Mouse (Mus musculus) ES-E14 (cell line): ENCODE measurements at regions not wholly inside any gene's neighbourhood (a gene's known extent, or its start where the extent isn't known, plus 50 kb on each side); places are given as distances from the start of the nearest gene placed in this dataset.

Source experiments
- DNase-seq: peaks from one replicate; pipeline ENCODE4 v3.0.0-alpha.2; 2013; ENCODE audit warnings: low read depth, low spot score
- H3K27ac ChIP-seq: 2 replicates; pipeline ENCODE4 v1.5.1; 2012; ENCODE audit warnings: low read depth, mild to moderate bottlenecking, low read length, moderate library complexity, mixed read lengths; ENCODE audit not compliant: poor library complexity, insufficient read depth, severe bottlenecking
- H3K36me3 ChIP-seq: 2 replicates; pipeline ENCODE4 v1.6.1; 2012; ENCODE audit warnings: mild to moderate bottlenecking, low read length, moderate library complexity, mixed read lengths; ENCODE audit not compliant: control insufficient read depth, poor library complexity, insufficient read depth, severe bottlenecking
- H3K4me1 ChIP-seq, 2 experiments: fragments of 150-350 bp in 1 of 2; sonication (generic) in 1 of 2; 2 replicates each; pipeline ENCODE4 v1.6.1; 2012; ENCODE audit warnings: low read length in 2 of 2, mild to moderate bottlenecking in 1 of 2, mixed read lengths in 1 of 2; ENCODE audit not compliant: control insufficient read depth in 2 of 2, insufficient read depth in 2 of 2, poor library complexity in 1 of 2
- H3K4me3 ChIP-seq, 2 experiments: fragments of 150-350 bp in 1 of 2; sonication (generic) in 1 of 2; 2 replicates each; pipeline ENCODE4 v1.5.1; 2012; ENCODE audit warnings: low read length in 2 of 2, low read depth in 1 of 2, mild to moderate bottlenecking in 1 of 2, mixed read lengths in 1 of 2; ENCODE audit not compliant: insufficient read depth in 1 of 2, poor library complexity in 1 of 2, severe bottlenecking in 1 of 2
- H3K9ac ChIP-seq: 2 replicates; pipeline ENCODE4 v1.6.1; 2012; ENCODE audit warnings: low read depth, mild to moderate bottlenecking, low read length, mixed read lengths; ENCODE audit not compliant: poor library complexity, insufficient read depth, severe bottlenecking
- H3K9me3 ChIP-seq: fragments of 150-350 bp; sonication (generic); 2 replicates; pipeline ENCODE4 v1.6.1; 2012; ENCODE audit warnings: low read depth, mild to moderate bottlenecking, low read length; ENCODE audit not compliant: control insufficient read depth, insufficient read depth
- CHD2 ChIP-seq: IDR thresholded peaks from 2 replicates; pipeline ENCODE4 v1.6.1; 2014; ENCODE audit warnings: mild to moderate bottlenecking, low read depth, low read length, inconsistent platforms
- HCFC1 ChIP-seq: IDR thresholded peaks from 2 replicates; pipeline ENCODE4 v1.6.1; 2012; ENCODE audit warnings: low read length, inconsistent platforms, borderline replicate concordance; ENCODE audit not compliant: insufficient read depth
- MAFK ChIP-seq: IDR thresholded peaks from 2 replicates; pipeline ENCODE4 v1.6.1; 2014; ENCODE audit warnings: mild to moderate bottlenecking, low read depth, low read length, inconsistent platforms; ENCODE audit not compliant: insufficient read depth
- ZC3H11A ChIP-seq: IDR thresholded peaks from 2 replicates; pipeline ENCODE4 v1.6.1; 2012; ENCODE audit warnings: low read depth, mild to moderate bottlenecking, inconsistent platforms, low read length, borderline replicate concordance
- ZNF384 ChIP-seq: IDR thresholded peaks from 2 replicates; pipeline ENCODE4 v1.6.1; 2012; ENCODE audit warnings: low read depth, low read length, inconsistent platforms
- in situ Hi-C, 2 experiments: fragments of 600-800 bp; cut with MboI; formaldehyde crosslinking; loops; one replicate each; pipeline ENCODE4 v1.15.1; 2025; ENCODE audit warnings: low sequenced_read_pairs in 2 of 2, inconsistent platforms in 1 of 2; ENCODE audit not compliant: unreplicated experiment in 2 of 2

DNA sequence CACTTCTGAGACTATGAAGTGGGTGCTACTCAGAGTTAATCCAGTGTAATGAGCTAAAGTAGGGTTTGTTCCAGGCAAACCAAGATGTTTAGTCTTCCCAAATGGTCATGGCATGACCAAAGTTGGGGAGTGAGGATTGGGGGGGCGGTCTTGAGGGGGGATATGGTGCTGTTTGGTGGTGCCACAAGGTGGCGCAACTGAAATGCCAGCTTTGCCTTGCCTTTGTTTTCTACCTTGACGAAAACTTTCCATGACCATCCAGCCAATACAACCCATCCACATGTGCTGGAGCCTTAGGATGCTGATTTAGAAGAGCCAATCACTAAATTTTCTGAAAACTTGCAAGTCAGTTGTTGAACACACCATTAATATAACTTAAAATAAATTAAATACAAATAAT is 358.9 kb downstream of the Bcor start:
- H3K4me1 ChIP-seq = peaks cover 0 to 7% of the 10 kb centered on the region in 2 experiments; a peak in 1 of 4 replicates
- TF ChIP-seq ZC3H11A = no peak

DNA sequence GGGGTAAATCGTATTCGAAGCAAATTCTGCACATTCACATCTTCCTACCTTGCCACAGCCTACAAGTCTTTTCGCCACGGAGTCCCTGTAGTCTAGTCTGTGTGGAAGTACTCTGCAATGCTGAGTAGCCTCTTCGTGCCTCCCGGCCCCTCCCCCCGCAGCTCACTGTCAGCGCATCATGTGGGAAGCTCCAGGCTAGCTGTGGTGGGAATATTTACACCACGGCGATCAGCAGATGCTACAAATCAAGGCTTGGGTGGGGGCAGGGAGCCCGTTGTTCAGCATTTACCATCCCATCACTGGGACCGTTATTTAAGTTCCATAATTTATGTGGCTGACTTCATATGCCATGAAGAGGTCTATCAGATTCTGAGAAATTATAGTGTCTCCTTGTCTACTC is 358.5 kb downstream of the Bcor start:
- Histone ChIP-seq H3K9me3 (no peaks in the 10 kb centered on the region), H3K27ac (no peak overlapping the region), H3K4me3 (no peak overlapping the region), H3K4me1 (peaks cover 0 to 7% of the 10 kb centered on the region in 2 experiments; a peak in 1 of 4 replicates), H3K36me3 (no peaks in the 10 kb centered on the region), H3K9ac (no peak overlapping the region)
- TF ChIP-seq CHD2 = no peak
- TF ChIP-seq HCFC1 = no peak
- in situ Hi-C loops = no loop called here
- no peak for DNase-seq

More for the DNA sequence above, 358.9 kb downstream of the Bcor start:
- Histone ChIP-seq H3K4me3 (no peak overlapping the region), H3K36me3 (no peaks in the 10 kb centered on the region), H3K27ac (no peak overlapping the region), H3K9ac (no peak overlapping the region), H3K9me3 (no peaks in the 10 kb centered on the region)
- DNase-seq = no peak
- in situ Hi-C loops = no loop called here

DNA sequence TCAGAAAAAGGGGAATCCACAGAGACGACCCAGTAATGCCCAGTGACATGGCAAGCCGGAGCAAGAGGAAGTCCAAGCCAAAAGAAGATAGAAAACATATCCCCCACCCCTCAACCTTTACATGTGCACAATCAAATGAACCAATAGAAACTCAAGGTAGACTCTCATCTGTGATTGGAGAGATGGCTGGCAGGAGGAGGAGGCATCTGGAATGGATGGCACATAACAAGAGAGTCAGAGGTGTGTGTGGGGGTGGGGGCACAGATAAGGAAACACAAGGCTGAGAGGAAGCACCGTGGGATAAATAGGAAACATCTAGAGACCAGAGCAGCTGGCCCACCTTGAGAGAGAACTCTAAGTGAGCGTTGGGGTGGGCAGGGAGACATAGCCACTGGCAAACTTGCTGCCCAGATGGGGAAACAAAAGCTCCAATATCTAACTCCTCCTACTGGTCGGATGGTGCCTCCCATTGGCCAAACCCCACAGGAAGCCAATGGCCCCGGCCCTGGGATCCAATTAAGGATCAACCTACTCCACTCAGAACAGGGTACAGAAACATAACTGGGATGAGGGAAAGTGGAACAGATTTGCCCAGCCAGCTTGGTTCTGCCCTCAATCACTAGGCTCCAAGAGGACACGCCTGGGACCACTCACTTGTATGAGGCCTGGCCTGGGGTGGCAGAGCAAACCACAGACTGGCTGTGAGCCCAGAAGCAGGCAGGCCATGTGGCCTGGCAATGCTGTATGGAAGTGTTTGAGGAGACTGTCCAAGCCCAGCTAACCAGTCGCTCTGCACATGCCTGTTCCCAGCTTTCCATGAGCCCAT is 357.9 kb downstream of the Bcor start:
- H3K4me1 ChIP-seq = peaks cover 0 to 7% of the 10 kb centered on the region in 2 experiments; a peak in 1 of 4 replicates
- H3K4me3 ChIP-seq = no peak overlapping the region
- no peak overlapping the region for H3K9ac ChIP-seq
- TF ChIP-seq HCFC1 (no peak), ZNF384 (no peak), CHD2 (no peak), MAFK (no peak), ZC3H11A (no peak)
- DNase-seq = no peak
- H3K27ac ChIP-seq = no peak overlapping the region
- no peaks in the 10 kb centered on the region for H3K9me3 ChIP-seq
- in situ Hi-C loops = no loop called here
- H3K36me3 ChIP-seq = no peaks in the 10 kb centered on the region

DNA sequence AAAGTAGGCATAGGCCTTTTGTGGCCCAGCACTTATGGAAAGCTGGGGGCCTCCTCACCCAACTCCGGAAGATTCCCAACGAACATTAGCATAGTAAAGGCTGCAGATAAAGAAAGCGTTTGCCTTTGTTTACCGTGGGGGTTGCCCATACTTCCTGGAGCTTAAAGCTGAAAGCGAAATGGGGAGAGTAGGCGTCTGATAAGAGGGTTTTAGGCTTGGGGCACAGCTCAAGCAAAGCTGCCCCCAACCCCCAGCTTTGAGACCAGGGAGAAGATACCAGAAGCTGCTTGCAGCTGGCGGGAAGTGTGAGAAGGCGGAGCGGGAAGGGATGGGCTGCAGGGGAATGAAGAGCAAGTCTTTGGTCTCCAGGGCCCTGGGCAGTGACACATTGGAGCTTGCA is 356.9 kb downstream of the Bcor start:
- peak overlapping the region; percentile 57; the same call in 1 of the 2 replicates for H3K27ac ChIP-seq
- no peaks in the 10 kb centered on the region for H3K36me3 ChIP-seq
- TF ChIP-seq MAFK (no peak), CHD2 (no peak), HCFC1 (no peak), ZNF384 (no peak), ZC3H11A (no peak)
- H3K4me3 ChIP-seq = no peak overlapping the region
- DNase-seq = no peak
- H3K9me3 ChIP-seq = no peaks in the 10 kb centered on the region
- in situ Hi-C loops = no loop called here
- peaks cover 0 to 10% of the 10 kb centered on the region in 2 experiments; a peak in 1 of 4 replicates for H3K4me1 ChIP-seq
- no peak overlapping the region for H3K9ac ChIP-seq

DNA sequence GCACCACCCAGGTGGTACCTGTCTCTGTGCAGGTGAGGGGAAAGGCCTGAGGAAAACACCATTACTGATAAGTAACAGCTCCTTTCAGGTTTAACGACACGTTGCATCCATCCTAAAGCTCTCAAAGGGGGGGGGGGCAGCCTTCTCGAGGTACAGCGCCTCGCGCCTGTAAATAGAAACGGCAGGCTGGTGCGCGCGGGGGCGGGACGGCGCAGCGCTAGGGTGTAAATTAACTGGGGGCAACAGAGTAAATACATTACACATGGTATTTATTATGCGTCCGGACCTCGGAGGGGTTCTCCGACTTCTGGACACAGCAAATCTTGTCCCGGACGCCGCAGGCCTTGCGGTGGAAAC is 353.3 kb downstream of the Bcor start:
- no peak for TF ChIP-seq HCFC1
- no peak for TF ChIP-seq CHD2
- TF ChIP-seq MAFK = no peak
- H3K36me3 ChIP-seq = no peaks in the 10 kb centered on the region
- peak overlapping the region; percentile 50 to 66; a peak in 3 of 4 replicates for H3K4me3 ChIP-seq
- H3K4me1 ChIP-seq = peaks cover 0 to 8% of the 10 kb centered on the region in 2 experiments; a peak in 1 of 4 replicates
- no peaks in the 10 kb centered on the region for H3K9me3 ChIP-seq
- H3K9ac ChIP-seq = no peak overlapping the region
- no peak overlapping the region for H3K27ac ChIP-seq
- DNase-seq = no peak
- in situ Hi-C loops = no loop called here
